Mouse (Mus musculus) erythroid progenitor cell, adult 5-6 weeks (primary cell): ENCODE data around the gene Rspo4. TPM values are rescaled to one million over a fixed set of nuclear protein-coding genes. Genes with fewer than 3 reads are reported as not detected.

Experiments
- ATAC-seq: replicated peaks from 2 replicates; pipeline ENCODE4 v1.8.0; 2016; ENCODE audit warnings: moderate number of reproducible peaks, mild to moderate bottlenecking, moderate TSS enrichment, inconsistent platforms; ENCODE audit not compliant: poor library complexity, low FRiP score, severe bottlenecking
- total RNA-seq, 2 experiments: library from RNA; stranded (forward) in 1 of 2; stranded (reverse) in 1 of 2; fragments of 150-400 nt in 1 of 2; fragments of 186-747, 209-891 nt in 1 of 2; gene quantifications; 2 replicates each; pipeline versions ENCODE4 v1.2.3 to v1.2.4; 2015 to 2017; ENCODE audit warnings: low replicate concordance in 2 of 2

Rspo4 gene
- total RNA-seq, 2 experiments from 2014 or later: not detected

DNA sequence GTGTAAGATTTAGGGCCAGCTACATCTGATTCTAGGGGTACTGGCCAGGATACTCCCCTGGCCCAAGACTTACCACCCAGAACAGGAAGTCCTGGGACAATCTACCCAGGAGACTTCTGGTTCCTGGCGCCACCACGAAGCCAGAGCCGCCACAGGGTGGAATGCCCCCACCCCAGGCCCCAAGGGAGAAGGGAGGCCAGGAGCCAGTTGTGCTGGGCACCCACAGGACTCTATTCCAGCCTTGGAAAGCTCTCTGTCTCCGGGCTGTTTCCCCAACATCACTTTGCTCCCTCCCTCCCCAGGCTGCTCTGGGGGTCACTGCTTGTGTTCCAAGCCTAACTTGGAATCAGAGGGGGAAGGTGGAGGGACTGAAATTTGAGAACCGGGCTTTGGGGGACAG lies 67.8 kb downstream of the Rspo4 start:
- ATAC-seq: no peak

DNA sequence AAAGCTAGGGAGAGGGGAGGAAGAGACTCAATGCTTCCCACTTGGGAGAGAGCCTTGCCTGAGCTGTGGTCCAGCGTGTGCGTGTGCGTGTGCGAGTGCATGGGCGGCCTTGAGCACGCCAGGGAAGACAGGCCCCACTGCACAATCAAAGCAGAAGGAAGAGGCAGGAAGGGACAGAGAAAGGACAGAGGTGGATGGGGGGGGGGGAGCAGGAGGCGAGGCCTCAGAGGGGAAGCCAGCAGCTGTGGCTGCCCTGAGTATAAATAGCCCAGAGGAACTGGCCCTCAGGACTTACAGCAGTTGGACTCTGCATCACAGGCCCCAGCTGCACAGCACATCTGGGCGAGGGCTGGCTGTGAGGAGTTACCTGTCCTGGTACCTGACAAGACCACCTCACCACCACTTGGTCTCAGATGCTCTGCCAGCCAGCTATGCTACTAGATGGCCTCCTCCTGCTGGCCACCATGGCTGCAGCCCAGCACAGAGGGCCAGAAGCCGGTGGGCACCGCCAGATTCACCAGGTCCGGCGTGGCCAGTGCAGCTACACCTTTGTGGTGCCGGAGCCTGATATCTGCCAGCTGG lies 68.3 kb downstream of the Rspo4 start, which contains the start of gene Angpt4:
TSS of gene Angpt4 (plus strand) at position 292 of the 582 bp plus-strand sequence.
- no peak for ATAC-seq

- ATAC-seq: no peak
Observed at GRCm38 (mm10) chr2:151911751-151912150, 69.0 kb downstream of the Rspo4 start.

DNA sequence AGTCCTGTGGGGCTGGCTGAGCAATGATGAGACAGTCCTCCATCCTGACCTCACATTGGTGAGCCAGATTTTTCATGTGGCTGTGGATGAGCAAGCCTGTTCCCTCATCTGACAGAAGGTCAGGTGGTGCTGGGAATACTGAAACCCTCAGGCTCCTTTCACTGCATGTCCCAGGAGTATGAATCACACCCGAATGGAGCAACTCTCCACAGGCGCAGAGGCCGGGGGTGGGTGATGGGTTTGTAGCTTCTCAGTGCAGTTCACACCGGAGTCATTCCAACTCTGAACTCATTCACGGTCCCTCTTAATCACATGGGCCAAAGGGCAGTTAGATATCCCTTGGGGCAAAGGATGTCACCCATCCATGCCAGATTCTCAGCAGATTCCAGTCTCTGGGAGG lies 71.4 kb downstream of the Rspo4 start:
- ATAC-seq: no peak

- no peak for ATAC-seq
Observed at GRCm38 (mm10) chr2:151915111-151915510, 72.4 kb downstream of the Rspo4 start.

DNA sequence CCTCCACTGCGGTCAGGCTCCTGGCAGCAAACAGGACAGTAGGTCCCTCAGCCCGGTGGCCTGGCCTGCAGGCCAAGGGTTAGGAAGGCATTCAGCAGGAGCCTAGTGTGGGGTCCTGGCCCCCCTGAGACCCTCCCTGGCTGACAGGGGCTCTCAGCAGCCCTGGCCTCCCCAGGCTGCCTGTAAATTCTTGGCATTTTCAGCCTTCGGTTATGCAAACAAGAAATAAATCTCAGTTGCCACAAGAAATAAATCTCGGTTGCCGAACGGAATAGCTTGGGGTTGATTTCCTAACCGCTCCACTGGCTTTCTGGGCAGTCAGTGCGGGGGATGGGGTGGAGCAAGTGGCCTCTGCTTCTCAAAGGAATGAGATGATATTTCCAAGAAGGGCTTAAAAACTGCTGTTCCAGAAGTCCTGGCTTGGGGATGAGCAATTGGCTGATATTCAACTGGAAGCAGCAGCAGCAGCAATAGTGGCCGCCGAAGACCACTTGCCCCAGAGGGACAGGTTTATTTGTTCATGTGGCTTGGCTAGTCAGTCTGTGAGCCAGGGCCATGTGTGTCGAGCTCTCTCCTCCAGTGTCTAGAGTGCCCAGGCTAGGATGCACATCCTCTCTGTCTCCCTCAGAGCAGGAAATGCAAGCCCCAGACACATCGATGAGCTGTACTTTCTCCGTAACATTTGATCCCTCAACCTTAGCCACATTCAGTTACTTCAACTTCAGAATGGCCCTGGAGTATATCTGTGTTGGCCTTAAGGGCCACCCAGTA lies 73.5 kb downstream of the Rspo4 start:
- ATAC-seq: no peak

DNA sequence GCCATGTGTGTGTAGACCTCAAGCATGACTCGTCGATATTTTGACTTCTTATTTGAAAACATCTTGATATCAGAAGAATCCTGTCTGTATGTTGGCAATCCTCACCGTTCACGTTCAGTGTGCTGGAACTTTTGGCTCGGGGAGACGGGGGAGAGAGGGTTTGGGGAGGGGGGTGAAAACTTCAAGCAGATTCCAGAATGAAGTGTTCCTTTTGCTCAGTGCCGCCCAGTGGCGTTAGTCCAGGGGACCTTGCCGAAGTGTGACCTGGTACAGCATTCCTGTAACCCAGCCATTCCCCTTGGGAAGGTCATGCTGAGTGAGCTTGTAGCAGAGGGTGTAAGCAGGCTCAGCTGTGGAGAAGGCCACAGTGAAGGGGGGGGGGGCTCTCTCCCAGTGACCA lies 76.4 kb downstream of the Rspo4 start:
- no peak for ATAC-seq

GRCm38 (mm10) chr2:151921068-151921467 lies 78.3 kb downstream of the Rspo4 start:
- no peak for ATAC-seq

DNA sequence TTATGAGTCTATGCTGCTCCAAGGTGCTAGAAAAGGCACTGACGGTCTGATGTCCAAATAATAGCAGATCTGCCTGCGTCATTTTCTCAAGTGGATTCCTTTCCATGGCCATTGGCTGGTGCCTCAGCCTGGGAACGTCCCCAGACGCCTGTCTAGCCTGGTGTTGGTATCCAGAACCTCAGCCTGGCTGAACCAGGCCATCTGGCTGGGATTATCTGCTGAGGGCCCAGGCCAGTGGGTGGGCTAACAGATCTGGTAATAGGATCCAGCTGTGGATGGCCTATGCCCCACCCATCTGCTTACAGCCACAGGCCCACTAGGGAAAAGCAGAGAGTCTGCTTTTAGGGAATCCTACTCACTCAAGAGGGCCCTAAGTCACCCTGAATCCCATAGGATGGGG lies 78.9 kb downstream of the Rspo4 start:
- ATAC-seq: no peak

Other genes with a start within 250 kb of the Rspo4 start
- gene Snph, start 210.3 kb upstream of the Rspo4 start, total RNA-seq (2015; ENCODE audit: low replicate concordance): not detected in 2 replicates
- gene Snph, start 210.3 kb upstream of the Rspo4 start, total RNA-seq (2017; ENCODE audit: low replicate concordance): not detected in 2 replicates
- not detected in 2 replicates for gene Rad21l, start 174.4 kb upstream of the Rspo4 start, total RNA-seq (2015; ENCODE audit: low replicate concordance)
- not detected in 2 replicates for gene Rad21l, start 174.4 kb upstream of the Rspo4 start, total RNA-seq (2017; ENCODE audit: low replicate concordance)
- not detected in 2 replicates for gene Tmem74b, start 140.9 kb upstream of the Rspo4 start, total RNA-seq (2015; ENCODE audit: low replicate concordance)
- gene Tmem74b, start 140.9 kb upstream of the Rspo4 start, total RNA-seq (2017; ENCODE audit: low replicate concordance): 0.90 TPM in 1 of 2 replicates, not detected in the other
- 120 and 127 TPM in 2 replicates for gene Psmf1, start 98.7 kb upstream of the Rspo4 start, total RNA-seq (2015; ENCODE audit: low replicate concordance)
- gene Psmf1, start 98.7 kb upstream of the Rspo4 start, total RNA-seq (2017; ENCODE audit: low replicate concordance): 56.4 and 88.9 TPM in 2 replicates
- not detected in 2 replicates for gene Angpt4, start 68.3 kb downstream of the Rspo4 start, total RNA-seq (2015; ENCODE audit: low replicate concordance)
- not detected in 2 replicates for gene Angpt4, start 68.3 kb downstream of the Rspo4 start, total RNA-seq (2017; ENCODE audit: low replicate concordance)
- 1.3 and 4.7 TPM in 2 replicates for gene Fam110a, start 137.3 kb downstream of the Rspo4 start, total RNA-seq (2015; ENCODE audit: low replicate concordance)
- 1.8 and 3.6 TPM in 2 replicates for gene Fam110a, start 137.3 kb downstream of the Rspo4 start, total RNA-seq (2017; ENCODE audit: low replicate concordance)
- not detected in 2 replicates for gene Slc52a3, start 153.6 kb downstream of the Rspo4 start, total RNA-seq (2015; ENCODE audit: low replicate concordance)
- gene Slc52a3, start 153.6 kb downstream of the Rspo4 start, total RNA-seq (2017; ENCODE audit: low replicate concordance): 0.26 TPM in 1 of 2 replicates, not detected in the other
- not detected in 2 replicates for gene Scrt2, start 238.6 kb downstream of the Rspo4 start, total RNA-seq (2015; ENCODE audit: low replicate concordance)
- gene Scrt2, start 238.6 kb downstream of the Rspo4 start, total RNA-seq (2017; ENCODE audit: low replicate concordance): not detected in 2 replicates